Mouse (Mus musculus) midbrain, embryonic 10.5 days (tissue): ENCODE results near the gene Odf3b. TPM values are rescaled to one million over a fixed set of nuclear protein-coding genes. Genes with fewer than 3 reads are reported as not detected.
A peak's percentile ranks its signal among the peaks of the same experiment; 100 is the strongest.

Source experiments
- DNase-seq: peaks from one replicate; pipeline ENCODE4 v3.0.0-alpha.2; 2017; ENCODE audit warnings: low spot score
- H3K27ac ChIP-seq: fragments of 300-500 bp; sonication (generic); replicated peaks from 2 replicates; pipeline ENCODE4 v1.5.1; 2016; ENCODE audit warnings: mild to moderate bottlenecking
- H3K27me3 ChIP-seq: fragments of 300-500 bp; sonication (generic); 2 replicates; pipeline ENCODE4 v1.6.1; 2016; ENCODE audit warnings: low read depth, mild to moderate bottlenecking; ENCODE audit not compliant: poor library complexity, severe bottlenecking
- H3K36me3 ChIP-seq: fragments of 300-500 bp; sonication (generic); 2 replicates; pipeline ENCODE4 v1.6.1; 2016; ENCODE audit warnings: mild to moderate bottlenecking, moderate library complexity
- H3K4me1 ChIP-seq: fragments of 300-500 bp; sonication (generic); 2 replicates; pipeline ENCODE4 v1.6.1; 2016
- H3K4me3 ChIP-seq: fragments of 300-500 bp; sonication (generic); 2 replicates; pipeline ENCODE4 v1.5.1; 2016; ENCODE audit warnings: mild to moderate bottlenecking, moderate library complexity
- H3K9me3 ChIP-seq: fragments of 300-500 bp; sonication (generic); replicated peaks from 2 replicates; pipeline ENCODE4 v1.6.1; 2016; ENCODE audit warnings: mild to moderate bottlenecking
- WGBS: fragments of 180-500 bp; shearing (Covaris S2); methylation state at CpG from one replicate; pipeline ENCODE4 v1.1.7; 2016; 5-methylcytosine and 5-hydroxymethylcytosine counted together
- polyA plus RNA-seq: library from polyadenylated mRNA; unstranded; fragments of >200 nt; fragmentation: Nextera tagmentation; extraction: Ambion mirVana; gene quantifications from 2 replicates; pipeline ENCODE4 v1.2.1, GENCODE M21; 2016

The Odf3b gene
- polyA plus RNA-seq, 1 experiment from 2014 or later: 0.11 TPM

GRCm38 (mm10) chr15:89398146-89398545, 19.1 kb upstream of the Odf3b start:
- Histone ChIP-seq H3K36me3 (no peaks in the 10 kb centered on the region), H3K27me3 (no peaks in the 10 kb centered on the region), H3K27ac (no peak overlapping the region), H3K4me1 (0 out of 2 replicates have a peak, but pooled peaks cover 3% of the 10 kb centered on the region), H3K4me3 (no peak overlapping the region), H3K9me3 (no peaks in the 10 kb centered on the region)
- no peak for DNase-seq
- 79% methylated on average over 2 of the region's 2 CpGs for WGBS

- no peak overlapping the region for H3K27ac ChIP-seq
- no peaks in the 10 kb centered on the region for H3K36me3 ChIP-seq
- no peak for DNase-seq
- no peak overlapping the region for H3K4me3 ChIP-seq
- 0 out of 2 replicates have a peak, but pooled peaks cover 3% of the 10 kb centered on the region for H3K4me1 ChIP-seq
- no peaks in the 10 kb centered on the region for H3K27me3 ChIP-seq
- WGBS: 88% methylated on average over 4 of the region's 4 CpGs
- H3K9me3 ChIP-seq: no peaks in the 10 kb centered on the region
Measured at GRCm38 (mm10) chr15:89396883-89397282, 17.8 kb upstream of the Odf3b start.

GRCm38 (mm10) chr15:89390081-89390480, 11.0 kb upstream of the Odf3b start:
- Histone ChIP-seq H3K27ac (no peak overlapping the region), H3K27me3 (peaks cover 17% of the 10 kb centered on the region; the same call in 1 of the 2 replicates), H3K4me3 (no peak overlapping the region), H3K4me1 (0 out of 2 replicates have a peak, but pooled peaks cover 3% of the 10 kb centered on the region), H3K9me3 (no peaks in the 10 kb centered on the region), H3K36me3 (no peaks in the 10 kb centered on the region)
- no peak for DNase-seq
- 91% methylated on average over 10 of the region's 10 CpGs for WGBS

GRCm38 (mm10) chr15:89387127-89387526, 8.0 kb upstream of the Odf3b start:
- WGBS: 49% methylated on average over 12 of the region's 12 CpGs
- H3K27ac ChIP-seq: no peak overlapping the region
- H3K4me1 ChIP-seq: no peaks in the 10 kb centered on the region
- no peak for DNase-seq
- no peaks in the 10 kb centered on the region for H3K9me3 ChIP-seq
- no peak overlapping the region for H3K4me3 ChIP-seq
- no peaks in the 10 kb centered on the region for H3K36me3 ChIP-seq
- H3K27me3 ChIP-seq: peaks cover 21% of the 10 kb centered on the region; the same call in 1 of the 2 replicates

- Histone ChIP-seq H3K4me3 (no peak within 1 kb of the TSS), H3K36me3 (no peaks in the 10 kb centered on the region), H3K27me3 (peaks cover 47% of the 10 kb centered on the region), H3K9me3 (no peaks in the 10 kb centered on the region), H3K27ac (no peak within 1 kb of the TSS), H3K4me1 (peaks cover under 1% of the 10 kb centered on the region)
- WGBS: 86% methylated on average over 7 of the region's 7 CpGs
- DNase-seq: no peak
Measured at GRCm38 (mm10) chr15:89384617-89385016, 5.5 kb upstream of the Odf3b start, which contains the start of gene Klhdc7b. TSS of gene Klhdc7b (plus strand) at chr15:89384917.

GRCm38 (mm10) chr15:89379429-89379828, 347 bp upstream of the Odf3b start:
- Histone ChIP-seq H3K4me3 (peak overlapping the region; percentile 56), H3K27ac (peak overlapping the region; percentile 10; the same call in 1 of the 2 replicates), H3K36me3 (no peaks in the 10 kb centered on the region), H3K27me3 (peaks cover 79% of the 10 kb centered on the region), H3K9me3 (no peaks in the 10 kb centered on the region), H3K4me1 (peaks cover 30% of the 10 kb centered on the region)
- WGBS: 17% methylated on average over 10 of the region's 10 CpGs
- DNase-seq: no peak

GRCm38 (mm10) chr15:89377938-89378828, 899 bp downstream of the Odf3b start:
- H3K27me3 ChIP-seq: peaks cover 76% of the 10 kb centered on the region
- H3K4me3 ChIP-seq: peak overlapping the region; percentile 56
- no peak for DNase-seq
- H3K36me3 ChIP-seq: no peaks in the 10 kb centered on the region
- peaks cover 42% of the 10 kb centered on the region for H3K4me1 ChIP-seq
- H3K9me3 ChIP-seq: no peaks in the 10 kb centered on the region
- H3K27ac ChIP-seq: peak overlapping the region; percentile 10; the same call in 1 of the 2 replicates
- WGBS: 9% methylated on average over 46 of the region's 46 CpGs

GRCm38 (mm10) chr15:89377362-89377761, 1.7 kb downstream of the Odf3b start:
- Histone ChIP-seq H3K4me3 (peak overlapping the region; percentile 24), H3K9me3 (no peaks in the 10 kb centered on the region), H3K4me1 (peaks cover 50% of the 10 kb centered on the region), H3K27me3 (peaks cover 76% of the 10 kb centered on the region), H3K27ac (no peak overlapping the region), H3K36me3 (peaks cover 6% of the 10 kb centered on the region)
- no peak for DNase-seq
- 4% methylated on average over 18 of the region's 18 CpGs for WGBS

GRCm38 (mm10) chr15:89376957-89377356, 2.1 kb downstream of the Odf3b start, which contains the start of gene Tymp:
TSS of gene Tymp (minus strand) at chr15:89377039.
- peaks cover 52% of the 10 kb centered on the region for H3K4me1 ChIP-seq
- peaks cover 73% of the 10 kb centered on the region for H3K27me3 ChIP-seq
- no peak within 1 kb of the TSS for H3K27ac ChIP-seq
- H3K36me3 ChIP-seq: peaks cover 11% of the 10 kb centered on the region
- no peaks in the 10 kb centered on the region for H3K9me3 ChIP-seq
- 24% methylated on average over 16 of the region's 16 CpGs for WGBS
- H3K4me3 ChIP-seq: peak within 1 kb of the TSS; percentile 24
- DNase-seq: no peak

- Histone ChIP-seq H3K27ac (no peak overlapping the region), H3K9me3 (no peaks in the 10 kb centered on the region), H3K4me3 (no peak overlapping the region), H3K27me3 (peaks cover 64% of the 10 kb centered on the region), H3K36me3 (peaks cover 20% of the 10 kb centered on the region), H3K4me1 (peaks cover 52% of the 10 kb centered on the region)
- 88% methylated on average over 7 of the region's 7 CpGs for WGBS
- no peak for DNase-seq
Measured at GRCm38 (mm10) chr15:89376040-89376439, 3.0 kb downstream of the Odf3b start.

- Histone ChIP-seq H3K4me3 (peak overlapping the region; percentile 76; the same call in 1 of the 2 replicates), H3K27ac (no peak overlapping the region)
Measured at GRCm38 (mm10) chr15:89374801-89375534, 4.1 kb downstream of the Odf3b start.

GRCm38 (mm10) chr15:89374340-89374739, 4.7 kb downstream of the Odf3b start:
- peak overlapping the region; percentile 76 for H3K4me3 ChIP-seq
- no peaks in the 10 kb centered on the region for H3K9me3 ChIP-seq
- peaks cover 49% of the 10 kb centered on the region for H3K4me1 ChIP-seq
- H3K36me3 ChIP-seq: peaks cover 37% of the 10 kb centered on the region
- H3K27me3 ChIP-seq: peaks cover 47% of the 10 kb centered on the region
- DNase-seq: no peak
- peak overlapping the region; percentile 95 for H3K27ac ChIP-seq
- WGBS: 49% methylated on average over 9 of the region's 9 CpGs

More at GRCm38 (mm10) chr15:89374801-89375534, 4.1 kb downstream of the Odf3b start:
- Histone ChIP-seq H3K36me3 (peaks cover 30% of the 10 kb centered on the region), H3K27me3 (peaks cover 53% of the 10 kb centered on the region), H3K4me1 (peaks cover 52% of the 10 kb centered on the region), H3K9me3 (no peaks in the 10 kb centered on the region)
- 92% methylated on average over 17 of the region's 17 CpGs for WGBS
- no peak for DNase-seq
